Comparison of ENCODE assay signal across 8 mouse cellular contexts in the genomic region with DNA sequence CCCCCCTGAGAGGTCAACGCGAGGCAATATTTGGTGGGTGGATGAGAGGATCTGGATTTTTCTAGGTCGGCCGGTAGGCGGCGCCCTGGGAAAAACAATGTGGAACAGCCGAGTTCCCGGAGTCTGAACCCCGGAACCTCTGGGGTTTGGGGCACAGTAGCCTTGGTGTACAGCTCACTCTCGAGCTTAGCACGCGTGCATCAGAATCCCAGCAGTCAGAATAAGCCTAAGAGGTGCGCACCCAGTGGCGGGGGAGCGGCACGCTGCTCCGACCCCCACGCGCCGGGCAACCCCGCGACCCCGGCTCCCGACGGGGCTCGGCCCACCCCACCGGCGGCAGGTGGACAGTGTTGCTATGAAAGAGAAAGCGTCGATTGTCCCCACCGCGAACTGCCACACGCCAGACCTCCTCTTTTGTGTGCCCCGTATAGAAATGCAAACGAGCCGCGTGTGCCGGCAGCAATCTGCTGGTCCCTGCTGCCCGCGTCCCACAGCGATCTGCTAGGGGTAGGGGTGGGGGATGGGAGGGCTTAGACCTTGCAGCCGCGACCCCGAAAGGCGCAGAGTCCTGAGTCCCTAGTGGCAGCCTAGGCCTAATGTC. TPM values are rescaled to one million over a fixed set of nuclear protein-coding genes. Genes with fewer than 3 reads are reported as not detected.
A peak's percentile ranks its signal among the peaks of the same experiment; 100 is the strongest.
DNase-seq lines count a peak whose midpoint lies in the region; ATAC-seq and TF ChIP-seq lines count a peak whose summit lies in the region.

No protein-coding gene starts in this region.

- no peaks in the 10 kb centered on the region for H3K36me3 ChIP-seq in intestine, postnatal 0 days (ENCODE audit: control insufficient read depth, insufficient read depth)
- no peaks in the 10 kb centered on the region for H3K36me3 ChIP-seq in midbrain, embryonic 12.5 days

- H3K9me3 ChIP-seq in intestine, postnatal 0 days (ENCODE audit: control insufficient read depth) = no peaks in the 10 kb centered on the region
- H3K9me3 ChIP-seq in midbrain, embryonic 12.5 days = no peaks in the 10 kb centered on the region

- intact Hi-C loops in gastrocnemius, postnatal 36 days (cut with DNase I) = loop anchor here (5.0 kb wide), 2 partner anchors 132 to 232 kb away; no protein-coding TSS in a partner anchor
- intact Hi-C loops in left cerebral cortex, postnatal 4 days (cut with DNase I) = loop anchor here (5.0 kb wide), 3 partner anchors 72 to 307 kb away; no protein-coding TSS in a partner anchor

- peak overlapping the region; percentile 69 for H3K4me3 ChIP-seq in intestine, postnatal 0 days (ENCODE audit: low read depth, low read length)
- peak overlapping the region; percentile 40 for H3K4me3 ChIP-seq in midbrain, embryonic 12.5 days

- H3K4me1 ChIP-seq in intestine, postnatal 0 days (replicated peaks; ENCODE audit: control insufficient read depth, insufficient read depth, low read length) = 0 out of 2 replicates have a peak, but pooled peaks cover 3% of the 10 kb centered on the region
- peaks cover 52% of the 10 kb centered on the region for H3K4me1 ChIP-seq in midbrain, embryonic 12.5 days

- peak overlapping the region; percentile 87 for H3K27ac ChIP-seq in intestine, postnatal 0 days (ENCODE audit: low read depth, low read length)
- peak overlapping the region; percentile 85 for H3K27ac ChIP-seq in midbrain, embryonic 12.5 days (replicated peaks)

- peak overlapping the region; percentile 61 for H3K9ac ChIP-seq in intestine, postnatal 0 days (ENCODE audit: low read depth, low read length)
- peak overlapping the region; percentile 40 for H3K9ac ChIP-seq in midbrain, embryonic 12.5 days (replicated peaks)

- WGBS in intestine, postnatal 0 days = under 1% methylated on average over 45 of the region's 45 CpGs
- under 1% methylated on average over 45 of the region's 45 CpGs for WGBS in midbrain, embryonic 12.5 days

- peaks cover 12% of the 10 kb centered on the region; the same call in 1 of the 2 replicates for H3K27me3 ChIP-seq in intestine, postnatal 0 days (replicated peaks; ENCODE audit: control insufficient read depth, insufficient read depth, low read length)
- H3K27me3 ChIP-seq in midbrain, embryonic 12.5 days = peaks cover 66% of the 10 kb centered on the region

- ATAC-seq in intestine, postnatal 0 days = peak; percentile 39
- peak; percentile 73 for ATAC-seq in midbrain, embryonic 12.5 days (ENCODE audit: low FRiP score, low read depth)
- no peak for ATAC-seq in megakaryocyte-erythroid progenitor cell, adult 5-6 weeks (replicated peaks; ENCODE audit: low FRiP score, low TSS enrichment, poor library complexity, severe bottlenecking)

- peak; percentile 79 for TF ChIP-seq CTCF in intestine, postnatal 0 days (IDR thresholded peaks at IDR 0.05; ENCODE audit: low read depth)

- DNase-seq in adipocyte (ENCODE audit: low spot score) = peak; percentile 90
- DNase-seq in embryo, embryonic 10.5 days (ENCODE audit: low spot score) = peak; percentile 95
- DNase-seq in gastrocnemius, postnatal 36 days = peak; percentile 83 to 87
- peak; percentile 87 for DNase-seq in left cerebral cortex, postnatal 4 days
- DNase-seq in skeletal muscle tissue, adult 2 months (ENCODE audit: low read depth, low spot score) = peak; percentile 79

- H3K4me2 ChIP-seq in intestine, postnatal 0 days (replicated peaks; ENCODE audit: low read depth) = peak overlapping the region; percentile 95
- H3K4me2 ChIP-seq in midbrain, embryonic 12.5 days (replicated peaks) = peak overlapping the region; percentile 66

RNA-seq across cellular contexts. Expression of a gene that starts 0.8 kb away (rescaled TPM):
- total RNA-seq in gastrocnemius, postnatal 36 days (2021) = 10 to 100 TPM in 1 of 2 experiments, 1 to 10 TPM in 1; 8.0 to 58.7 TPM
- 28.7 and 32.7 TPM in 2 replicates for polyA plus RNA-seq in intestine, postnatal 0 days (2015; fragmentation: Nextera tagmentation; extraction: Ambion mirVana)
- total RNA-seq in left cerebral cortex, postnatal 4 days (2021) = 10 to 100 TPM in 1 of 2 experiments, 1 to 10 TPM in 1; 8.6 to 11.0 TPM
- 333 and 354 TPM in 2 replicates for polyA plus RNA-seq in midbrain, embryonic 12.5 days (2016; fragmentation: Nextera tagmentation; extraction: Ambion mirVana)
- 3.4 and 6.4 TPM in 2 replicates for total RNA-seq in megakaryocyte-erythroid progenitor cell, adult 5-6 weeks (2014; fragmentation: Nextera tagmentation)
- 11.5 and 12.9 TPM in 2 replicates for total RNA-seq in megakaryocyte-erythroid progenitor cell, adult 5-6 weeks (2017)

RNA-seq across cellular contexts. Expression of a gene that starts 52.1 kb away (rescaled TPM):
- 100 to 1,000 TPM; 123 to 134 TPM for total RNA-seq in gastrocnemius, postnatal 36 days (2021)
- polyA plus RNA-seq in intestine, postnatal 0 days (2015; fragmentation: Nextera tagmentation; extraction: Ambion mirVana) = 3.4 TPM in 2 replicates
- total RNA-seq in left cerebral cortex, postnatal 4 days (2021) = 10 to 100 TPM; 53.9 to 62.5 TPM
- 4.9 and 6.6 TPM in 2 replicates for polyA plus RNA-seq in midbrain, embryonic 12.5 days (2016; fragmentation: Nextera tagmentation; extraction: Ambion mirVana)
- total RNA-seq in megakaryocyte-erythroid progenitor cell, adult 5-6 weeks (2014; fragmentation: Nextera tagmentation) = 38.5 and 38.8 TPM in 2 replicates
- 16.0 and 18.0 TPM in 2 replicates for total RNA-seq in megakaryocyte-erythroid progenitor cell, adult 5-6 weeks (2017)
